Mouse (Mus musculus) T-helper 1 cell (primary cell): ENCODE data around the gene Acr.

Source experiments
- in situ Hi-C: fragments of 300-600 bp; cut with MboI, MseI; formaldehyde crosslinking; loops from one replicate; pipeline ENCODE4 v1.15.1; 2025; ENCODE audit warnings: high pct_unique_total_duplicates

The Acr gene

DNA sequence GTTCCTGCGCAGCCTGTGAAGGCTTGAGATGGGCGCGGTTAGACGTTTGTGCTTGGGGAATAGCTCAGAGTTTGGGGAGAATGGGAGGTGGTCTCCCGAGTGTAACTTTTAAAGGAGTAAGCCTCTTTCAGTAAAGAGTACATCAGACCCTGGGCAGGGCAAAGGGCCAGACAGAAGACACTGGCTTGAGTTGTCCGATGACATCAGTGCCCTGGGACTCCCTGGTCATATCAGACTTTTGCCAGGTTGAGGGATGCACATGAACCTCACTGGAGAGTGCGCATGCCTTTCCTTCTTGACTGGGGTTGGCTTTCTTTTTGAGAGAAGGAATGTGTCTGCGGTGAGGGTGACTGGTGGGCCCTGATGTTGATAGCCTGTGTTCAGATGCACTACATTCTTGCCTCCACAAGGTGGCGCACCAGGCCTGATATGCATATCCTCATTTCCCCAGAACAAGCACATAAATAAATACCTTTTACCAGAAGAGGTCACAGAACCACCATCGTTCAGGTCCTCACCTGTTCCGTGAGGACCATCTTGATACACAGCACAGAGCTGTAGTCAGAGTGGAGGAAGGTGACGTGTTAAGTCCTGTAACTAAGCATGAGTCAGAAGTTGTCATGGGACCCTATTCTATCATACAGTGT is 54.3 kb downstream of the Acr start:
- in situ Hi-C loops, result no loop called here

DNA sequence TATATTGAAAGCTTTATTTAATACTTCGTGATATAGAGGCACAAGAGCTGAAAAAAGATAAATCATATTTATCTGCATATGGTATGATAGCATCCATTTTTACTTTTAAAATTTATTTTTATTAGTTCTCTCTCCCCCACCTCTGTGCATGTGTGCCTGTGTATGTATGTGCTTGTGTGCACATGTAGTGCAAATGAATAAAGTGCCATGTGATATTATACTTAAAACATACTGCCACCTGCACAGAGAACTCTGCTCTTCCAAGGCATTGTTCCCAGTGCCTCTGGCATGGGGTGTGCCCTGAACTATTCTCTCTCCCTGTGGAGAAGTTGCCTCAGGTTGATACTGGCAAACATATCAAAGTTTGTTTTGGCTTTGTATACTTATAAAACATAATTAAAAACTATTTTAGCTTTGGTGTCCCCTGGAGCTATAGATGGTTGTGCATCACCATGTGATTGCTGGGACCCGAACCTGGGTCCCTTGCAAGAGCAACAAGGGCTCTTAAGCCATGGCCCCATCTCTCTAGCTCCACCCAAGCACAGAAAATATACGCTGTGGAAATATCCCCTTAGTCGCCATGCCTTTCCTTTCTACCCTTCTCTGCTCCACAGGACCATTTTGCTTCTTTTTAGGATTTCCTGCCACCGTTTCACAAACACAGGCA is 55.0 kb downstream of the Acr start:
- in situ Hi-C loops, result no loop called here

DNA sequence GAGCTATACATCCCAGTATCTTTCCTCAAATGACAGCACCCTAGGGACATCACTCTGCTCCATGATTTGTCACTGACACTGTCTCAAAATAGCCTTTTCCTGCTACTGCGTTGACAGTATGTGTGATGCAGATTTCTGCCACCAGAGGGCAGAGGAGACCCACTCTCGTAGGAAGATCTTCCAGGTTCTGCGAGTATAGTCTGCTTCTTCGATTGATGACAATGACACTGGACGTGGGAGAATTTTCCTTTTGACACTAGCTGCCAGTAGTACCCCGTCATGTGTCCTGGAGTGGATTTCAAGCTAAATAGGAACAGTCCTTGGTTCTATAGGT is 55.5 kb downstream of the Acr start:
- in situ Hi-C loops, result no loop called here
